Mouse (Mus musculus) erythroblast, embryonic 14.5 days (primary cell): ENCODE measurements around the gene Sirt6.

Experiments used
- GATA1 ChIP-seq: IDR thresholded peaks from 2 replicates; pipeline ENCODE4 v1.6.1; 2012; ENCODE audit warnings: low read length, inconsistent platforms, mixed read lengths
- TAL1 ChIP-seq: IDR thresholded peaks from 3 replicates; pipeline ENCODE4 v1.6.1; 2012; ENCODE audit warnings: low read length, inconsistent platforms, mixed read lengths

DNA sequence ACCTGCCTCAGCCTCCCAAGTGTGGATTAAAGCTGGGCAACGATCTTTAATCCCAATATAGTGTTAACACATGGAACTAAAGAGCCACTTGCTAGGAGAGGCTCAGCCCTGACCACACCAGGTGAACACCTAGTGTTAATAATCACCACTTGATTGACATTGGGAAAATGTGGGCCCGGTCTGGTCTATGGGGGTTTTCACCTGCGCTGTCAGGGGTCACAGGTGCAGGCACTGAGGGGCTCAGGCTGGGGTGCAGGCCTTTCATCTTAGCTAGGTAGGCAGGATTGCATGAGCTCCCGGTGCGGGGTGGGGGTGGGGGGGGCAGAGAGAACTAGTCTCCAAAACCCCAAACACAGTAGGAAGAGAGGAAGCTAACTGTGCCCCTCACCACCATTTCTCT is 28.0 kb downstream of the Sirt6 start:
- no peak for TF ChIP-seq GATA1
- no peak for TF ChIP-seq TAL1
